Mouse (Mus musculus) kidney, postnatal 14 days (tissue): ENCODE results near the gene Slc25a14.

ENCODE experiments used
- DNase-seq: peaks from one replicate; pipeline ENCODE4 v3.0.0; 2022; ENCODE audit warnings: mixed read lengths

Gene Slc25a14

GRCm38 (mm10) chrX:48623379-48624053 lies at the start of gene Slc25a14:
TSS of gene Slc25a14 (plus strand) at chrX:48623413.
- DNase-seq = peak; percentile 87

DNA sequence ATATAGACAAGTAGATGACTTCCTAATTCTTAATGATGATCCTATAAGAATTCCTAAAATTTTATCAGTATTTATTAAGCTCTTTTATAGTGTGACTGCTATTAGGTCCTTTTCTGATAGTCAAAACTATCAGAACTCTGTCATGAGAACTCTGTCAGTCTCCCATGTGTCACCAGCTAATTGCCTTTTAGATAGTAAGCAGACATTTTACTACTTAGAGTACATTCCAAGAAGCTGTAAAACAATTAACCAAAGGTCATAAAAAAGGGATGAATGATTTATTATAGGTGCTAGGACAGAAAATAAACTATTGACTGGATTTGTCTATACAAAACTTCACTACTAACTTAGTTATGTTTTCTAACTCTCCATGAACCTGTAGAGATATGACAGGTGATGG lies 39.9 kb upstream of the Slc25a14 start:
- DNase-seq = no peak

DNA sequence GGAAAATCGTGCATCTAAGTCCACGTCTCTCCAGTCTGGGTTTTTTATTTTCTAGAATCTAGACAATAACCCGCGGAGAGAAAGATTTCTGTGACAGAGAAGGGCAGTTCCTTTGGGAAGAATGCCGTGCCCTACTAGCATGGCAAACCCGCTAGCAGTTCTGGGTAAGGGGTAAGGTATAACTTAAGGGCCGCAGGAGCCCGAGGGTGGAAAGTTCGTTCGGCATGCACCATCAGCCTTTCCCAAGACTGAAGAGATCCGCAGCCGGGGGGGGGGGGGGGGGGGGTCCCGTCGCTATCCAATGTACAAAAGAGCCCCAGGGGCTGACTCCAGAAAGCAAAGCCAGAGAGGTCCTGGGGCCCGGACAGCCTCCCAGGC lies 29.5 kb upstream of the Slc25a14 start:
- DNase-seq = no peak

DNA sequence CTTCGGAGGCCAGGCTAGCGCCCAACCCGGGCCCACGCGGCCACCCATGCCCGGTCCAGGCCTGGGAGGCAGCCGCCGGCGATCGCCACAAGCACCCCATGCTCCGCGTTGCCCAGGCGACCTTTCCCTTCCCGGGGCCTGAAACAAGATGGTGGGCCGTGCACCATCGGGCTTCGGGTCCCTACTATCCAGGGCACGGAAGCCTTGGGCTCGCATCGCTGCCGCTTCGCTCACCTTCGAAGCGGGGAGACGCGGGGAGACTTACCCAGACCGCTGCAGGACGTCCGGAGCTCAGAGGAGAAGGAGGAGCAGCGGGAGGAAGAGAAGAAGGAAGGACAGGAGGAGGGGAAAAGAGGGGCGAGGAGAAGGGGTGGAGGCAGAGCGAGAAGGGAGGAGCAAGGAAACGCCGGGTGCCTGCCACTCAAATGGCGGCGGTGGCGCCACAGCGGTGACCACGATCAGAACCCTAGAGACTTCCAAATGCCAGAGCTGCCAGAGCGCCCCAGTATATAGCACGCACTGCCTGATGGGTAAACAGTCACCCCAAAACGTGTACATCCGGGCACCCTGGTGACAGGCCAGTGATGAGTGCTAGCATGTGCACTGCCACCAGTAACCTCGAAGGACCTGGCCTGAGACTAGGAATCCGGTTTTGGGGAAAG lies 29.0 kb upstream of the Slc25a14 start, which contains the start of gene Zfp280c:
Zfp280c (minus strand) TSS at position 406 of the 662 bp plus-strand sequence.
- DNase-seq = peak; percentile 78

- DNase-seq = no peak
These were observed 27.2 kb upstream of the Slc25a14 start for GRCm38 (mm10) chrX:48596053-48596452.

DNA sequence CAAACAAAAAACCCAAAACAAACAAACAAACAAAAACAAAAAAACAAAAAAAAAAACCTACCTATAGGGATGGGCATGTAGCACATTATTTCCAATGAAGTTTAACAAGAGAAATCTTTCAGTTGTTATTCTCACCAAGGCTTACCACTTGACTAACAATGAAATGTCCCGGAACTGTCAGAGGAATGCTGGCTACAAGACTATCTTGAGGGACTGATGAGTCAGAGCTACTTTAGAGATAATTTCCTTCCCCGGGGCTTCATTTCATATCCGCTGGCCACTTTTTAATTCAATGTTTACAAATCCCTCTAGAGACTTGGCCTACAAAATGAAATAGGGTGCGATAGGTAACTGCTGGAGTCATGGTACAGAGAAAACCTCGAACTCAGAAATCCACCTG lies 26.3 kb upstream of the Slc25a14 start:
- no peak for DNase-seq

DNA sequence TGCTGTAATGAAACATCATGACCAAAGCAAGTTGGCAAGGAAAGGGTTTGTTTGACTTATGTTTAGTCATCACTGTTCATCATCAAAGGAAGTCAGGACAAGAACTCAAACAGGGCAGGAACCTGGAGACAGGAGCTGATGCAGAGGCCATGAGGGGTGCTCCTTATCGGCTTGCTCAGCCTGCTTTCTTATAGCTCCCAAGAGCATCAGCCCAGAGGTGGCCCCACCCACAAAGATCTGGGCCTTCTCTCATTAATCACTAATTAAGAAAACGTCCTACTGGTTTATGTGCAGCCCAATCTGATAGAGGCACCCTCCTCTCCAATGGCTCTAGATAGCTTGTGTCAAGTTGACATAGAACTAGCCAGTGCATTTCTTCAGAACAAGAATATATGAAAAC lies 18.3 kb upstream of the Slc25a14 start:
- no peak for DNase-seq

GRCm38 (mm10) chrX:48623049-48623378 lies 199 bp upstream of the Slc25a14 start:
- DNase-seq = no peak

DNA sequence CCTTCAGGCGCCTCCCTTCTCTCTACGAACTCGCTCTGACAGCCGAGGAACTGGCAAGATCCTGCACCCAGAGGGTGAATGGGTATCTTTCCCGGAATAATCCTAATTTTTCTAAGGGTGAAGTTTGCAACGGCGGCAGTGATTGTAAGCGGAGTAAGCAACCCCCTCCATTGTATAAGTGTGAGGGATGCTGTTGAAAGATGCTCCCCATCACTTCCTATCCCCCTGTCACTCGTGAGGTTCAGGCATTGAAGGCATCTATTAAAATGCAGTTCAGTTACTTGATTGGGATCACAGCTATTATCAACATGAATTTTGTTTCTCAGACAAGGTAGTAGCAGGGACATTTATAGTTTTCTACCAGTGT lies 824 bp downstream of the Slc25a14 start:
- DNase-seq = no peak

- no peak for DNase-seq
These were observed 13.8 kb downstream of the Slc25a14 start for GRCm38 (mm10) chrX:48637032-48637431.

DNA sequence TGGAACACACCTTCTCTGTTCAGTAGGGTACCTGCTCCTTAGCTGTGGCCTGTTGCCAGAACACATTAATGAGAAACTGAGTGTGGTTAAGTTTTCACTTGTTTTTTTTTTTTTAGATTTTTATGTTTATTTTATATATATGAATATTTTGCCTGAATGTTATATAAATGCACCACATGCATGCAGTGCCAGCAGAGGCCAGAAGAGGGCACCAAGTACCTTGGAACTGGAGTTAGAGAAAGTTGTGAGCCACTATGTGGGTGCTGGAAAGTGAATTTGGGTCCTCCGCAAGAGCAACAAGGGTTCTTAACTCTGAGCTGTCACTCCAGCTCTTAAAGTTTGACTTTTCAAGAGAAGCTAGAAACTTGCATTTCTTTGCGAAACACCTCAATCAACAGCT lies 20.9 kb downstream of the Slc25a14 start:
- DNase-seq = peak; percentile 12

GRCm38 (mm10) chrX:48666807-48667206 lies 43.6 kb downstream of the Slc25a14 start:
- no peak for DNase-seq

DNA sequence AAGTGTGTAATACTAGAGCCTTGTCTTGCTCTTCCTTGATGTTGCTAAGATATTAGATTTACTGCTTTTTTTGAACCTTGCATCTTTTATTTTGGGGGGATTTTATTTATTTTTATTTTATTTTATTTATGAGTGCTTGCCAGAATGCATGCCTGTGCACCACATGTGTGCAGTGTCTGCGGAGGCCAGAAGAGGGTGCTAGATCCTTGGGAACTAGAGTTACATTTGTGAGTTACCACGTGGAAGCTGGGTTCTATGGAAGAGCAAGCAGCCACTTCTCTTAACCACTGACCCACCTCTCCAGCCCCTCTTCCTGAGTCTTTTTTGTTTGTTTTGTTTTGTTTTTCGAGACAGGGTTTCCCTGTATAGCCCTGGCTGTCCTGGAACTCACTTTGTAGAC lies 46.4 kb downstream of the Slc25a14 start:
- DNase-seq = no peak

DNA sequence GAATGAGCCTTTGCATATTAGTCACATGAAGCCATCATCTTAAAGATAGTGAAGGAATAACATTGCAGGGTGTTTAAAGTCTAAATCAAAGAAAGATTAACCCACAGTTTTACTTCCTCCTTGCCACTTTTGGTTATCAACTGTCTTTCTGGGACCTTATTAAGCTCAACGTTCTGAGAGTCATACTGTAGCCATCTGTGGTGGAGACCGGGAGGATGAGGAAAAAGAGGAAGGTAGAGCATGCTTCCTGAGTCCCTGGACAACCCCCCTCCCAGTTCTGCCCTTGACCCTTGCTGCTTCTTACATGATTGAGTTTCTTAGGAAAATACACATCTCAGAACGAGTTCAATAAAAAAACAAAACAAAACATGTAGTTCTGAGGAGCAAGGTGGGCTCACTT lies 48.5 kb downstream of the Slc25a14 start:
- no peak for DNase-seq

DNA sequence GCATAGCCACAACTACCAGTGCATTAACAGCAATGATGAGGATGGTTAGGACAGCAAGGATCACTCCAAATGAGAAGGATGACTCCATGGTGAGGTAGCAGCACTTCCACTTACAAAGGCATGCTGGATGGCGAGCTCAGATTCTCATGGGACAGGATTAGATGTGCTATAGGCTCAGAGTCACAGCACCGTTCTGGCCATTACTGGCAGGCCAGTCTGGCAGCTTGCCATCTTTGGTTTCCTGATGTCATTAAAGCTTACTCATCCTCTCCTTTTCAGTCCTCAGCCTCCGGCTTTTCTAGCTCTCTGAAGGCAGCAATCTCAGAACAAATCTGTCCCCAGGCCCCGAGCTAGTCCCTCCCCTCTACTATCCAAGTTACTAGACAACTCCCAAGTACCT lies 51.0 kb downstream of the Slc25a14 start, which contains the start of gene Gpr119:
Gpr119 (minus strand) TSS at position 308 of the 400 bp plus-strand sequence.
- no peak for DNase-seq

DNA sequence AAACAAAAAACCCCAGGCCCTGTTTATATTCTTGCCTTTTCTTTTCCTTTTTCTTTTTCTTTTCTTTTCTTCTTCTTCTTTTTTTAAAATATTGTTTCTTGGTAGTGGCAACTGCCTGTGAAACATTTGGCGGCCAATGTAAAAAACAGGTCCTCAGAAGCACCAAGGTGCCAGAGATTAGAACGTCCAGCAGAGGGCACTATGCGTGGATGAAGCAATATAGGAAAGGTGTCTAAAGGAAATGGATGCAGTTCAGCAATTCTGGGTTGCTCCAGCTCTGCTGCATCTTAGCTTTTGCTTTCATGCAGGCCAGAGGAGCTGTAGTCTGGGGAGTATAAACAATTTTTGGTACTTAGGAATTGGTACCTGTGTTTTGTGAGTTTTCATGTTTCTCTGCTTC lies 60.2 kb downstream of the Slc25a14 start:
- peak; percentile 14 for DNase-seq

DNA sequence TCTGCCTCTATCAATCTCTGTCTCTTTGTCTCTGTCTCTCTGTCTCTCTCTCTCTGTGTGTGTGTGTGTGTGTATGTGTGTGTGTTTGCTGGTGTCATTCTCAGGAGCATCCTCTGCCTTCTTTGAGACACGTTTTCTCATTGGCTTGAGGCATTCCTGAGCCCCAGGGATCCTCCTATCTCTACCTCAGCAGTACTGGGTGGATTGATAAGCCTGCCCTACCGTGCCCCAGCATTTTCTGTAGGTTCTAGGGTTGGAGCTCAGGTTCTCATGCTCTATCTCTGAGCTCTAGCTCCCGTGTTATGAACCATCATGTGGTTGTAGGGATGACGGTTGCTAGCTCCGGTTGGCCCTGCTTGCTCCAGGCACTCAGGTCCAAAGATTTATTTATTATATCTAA lies 60.6 kb downstream of the Slc25a14 start:
- no peak for DNase-seq

DNA sequence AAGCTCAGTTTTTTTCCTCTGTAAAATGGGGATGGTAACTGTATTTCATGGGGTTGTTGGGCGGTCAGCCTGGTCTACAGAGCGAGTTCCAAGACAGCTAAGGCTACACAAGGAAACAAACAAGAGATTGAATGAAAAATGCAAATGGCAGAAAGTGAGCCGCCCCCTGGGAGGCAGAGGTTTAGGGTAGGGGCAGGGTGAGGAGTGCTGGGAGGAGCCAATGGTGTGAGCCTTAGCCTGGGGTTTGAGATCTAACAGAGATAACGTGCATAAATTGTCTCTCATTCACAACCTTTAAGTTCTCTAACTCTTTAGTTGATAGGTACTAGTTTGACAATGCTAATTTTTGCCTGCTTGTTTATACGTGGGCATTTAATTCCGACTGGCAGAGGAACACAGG lies 71.2 kb downstream of the Slc25a14 start:
- no peak for DNase-seq

GRCm38 (mm10) chrX:48694864-48695371 lies 71.7 kb downstream of the Slc25a14 start, which contains the start of gene Rbmx2:
TSS of gene Rbmx2 (plus strand) at chrX:48695004.
- peak; percentile 93 for DNase-seq

GRCm38 (mm10) chrX:48709701-48710100 lies 86.5 kb downstream of the Slc25a14 start:
- DNase-seq = no peak
